Mouse (Mus musculus) gastrocnemius, postnatal 14 days (tissue): ENCODE results near the gene Gm2115. TPM values are rescaled to one million over a fixed set of nuclear protein-coding genes. Genes with fewer than 3 reads are reported as not detected.
A peak's percentile ranks its signal among the peaks of the same experiment; 100 is the strongest.

ENCODE experiments used
- DNase-seq: peaks from one replicate; pipeline ENCODE4 v3.0.0; 2021; ENCODE audit warnings: mixed read lengths
- intact Hi-C: fragments of 180-260 bp; cut with DNase I; formaldehyde crosslinking; loops from one replicate; pipeline ENCODE4 v1.15.1; 2025; ENCODE audit warnings: low total_unique reads
- long read RNA-seq, 2 experiments: library from polyadenylated mRNA; stranded (forward); transcript quantifications; one replicate each; pipeline ENCODE4 v2.0.0; 2021
- total RNA-seq, 2 experiments: library from RNA; stranded (reverse); gene quantifications; 2 replicates each; pipeline ENCODE4 v1.2.3; 2021

Gene Gm2115
- total RNA-seq, result under 1 TPM; 0.31 to 0.45 TPM
- long read RNA-seq, experiment 1, result 0 reads
- long read RNA-seq, experiment 2, result 0 reads

- DNase-seq, result peak; percentile 31
- intact Hi-C loops, result no loop called here
These were observed at the start of gene Gm2115 for GRCm38 (mm10) chr7:84528796-84529533. TSS of gene Gm2115 (plus strand) at chr7:84528954.

- no peak for DNase-seq
- intact Hi-C loops, result no loop called here
These were observed 45.0 kb upstream of the Gm2115 start for GRCm38 (mm10) chr7:84483447-84484407.

DNA sequence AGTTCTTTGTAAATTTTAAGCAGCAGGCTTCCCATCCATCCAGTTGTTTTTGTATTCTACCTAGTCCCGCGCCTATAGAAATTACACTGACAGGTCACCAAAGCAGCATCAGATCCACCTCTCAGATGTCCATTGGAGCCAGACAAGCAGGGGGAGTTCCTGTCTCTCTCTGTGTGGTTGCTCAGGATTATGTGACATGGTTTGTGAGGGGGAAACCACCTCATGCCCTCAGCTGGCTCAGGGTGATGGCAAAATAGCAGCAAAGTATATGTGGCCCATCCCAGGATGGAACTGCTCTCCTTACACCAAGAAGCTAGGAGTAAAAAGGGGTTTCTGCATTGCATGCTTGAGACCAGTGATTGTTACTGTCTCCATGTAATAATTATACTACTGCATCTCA, 42.3 kb upstream of the Gm2115 start:
- intact Hi-C loops, result no loop called here

DNA sequence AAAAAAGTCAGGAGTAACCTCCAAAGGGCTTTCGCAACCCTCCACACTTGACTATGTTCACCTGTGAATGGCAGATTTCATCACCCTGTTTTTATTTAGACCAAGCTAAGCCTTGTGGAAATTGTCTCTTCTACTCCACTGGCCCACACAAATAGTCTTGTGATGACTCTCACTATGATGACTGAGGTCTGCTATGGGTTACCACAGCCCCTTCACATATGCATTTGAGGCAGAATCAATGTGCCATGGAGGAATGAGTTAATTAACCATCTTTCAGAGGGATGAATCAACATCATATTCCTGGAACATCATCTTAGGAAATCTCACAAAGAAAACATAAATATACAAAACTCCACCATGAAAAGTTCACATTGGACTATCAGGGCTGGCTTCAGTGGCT, 25.6 kb upstream of the Gm2115 start:
- intact Hi-C loops, result no loop called here

More for the DNA sequence above, 42.3 kb upstream of the Gm2115 start:
- DNase-seq, result no peak

DNA sequence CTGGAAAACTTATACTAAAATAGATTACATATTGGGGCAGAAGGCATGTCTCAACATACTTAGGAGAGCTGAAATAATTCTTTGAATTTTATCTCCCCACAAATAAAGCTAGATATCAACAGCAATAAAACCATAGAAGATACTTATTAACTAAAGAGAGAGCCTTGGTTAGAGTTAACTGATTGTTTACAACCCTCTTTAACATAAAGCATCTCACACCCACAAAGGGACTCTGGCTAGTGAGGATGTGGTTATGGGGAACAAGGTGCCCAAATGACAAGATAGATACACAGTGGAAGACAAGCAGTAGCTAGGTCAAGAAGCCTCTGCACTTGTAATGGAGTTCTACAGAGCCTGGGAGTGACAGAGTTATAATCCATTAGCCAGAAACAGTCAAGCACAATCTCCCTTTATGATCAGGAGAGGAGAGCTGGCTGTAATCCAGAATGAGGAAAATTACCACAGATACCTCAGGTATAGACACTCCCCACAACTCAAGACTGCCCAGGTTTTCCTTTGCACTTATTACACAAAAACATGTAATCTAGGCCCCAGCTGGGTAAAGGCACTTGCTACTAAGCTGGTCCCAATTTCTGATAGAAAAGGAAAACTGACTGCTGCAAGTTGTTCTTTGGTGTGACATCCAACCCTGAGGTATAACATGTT, 10.1 kb upstream of the Gm2115 start:
- intact Hi-C loops, result no loop called here
- DNase-seq, result no peak

More for the DNA sequence above, 25.6 kb upstream of the Gm2115 start:
- DNase-seq, result no peak

DNA sequence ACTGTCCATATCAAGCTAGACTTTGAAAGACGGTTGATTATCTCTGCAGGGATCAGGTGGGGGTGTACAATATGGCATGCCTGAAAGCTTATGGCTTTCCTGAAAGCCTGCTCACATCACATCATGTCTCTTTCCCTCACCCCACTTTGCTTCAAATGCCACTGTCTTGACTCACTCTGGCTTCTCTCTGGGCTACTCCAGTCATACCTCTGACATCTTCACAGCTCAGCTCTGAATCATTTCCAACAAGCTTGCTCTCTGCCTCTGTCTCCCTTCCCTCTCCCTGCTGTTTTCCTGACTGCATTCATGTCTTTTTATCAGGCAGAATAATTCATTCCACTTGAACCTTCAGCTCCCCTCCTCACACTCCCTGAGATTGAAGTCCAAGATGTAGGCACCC, 7.4 kb upstream of the Gm2115 start:
- no peak for DNase-seq
- intact Hi-C loops, result no loop called here

- intact Hi-C loops, result no loop called here
- DNase-seq, result no peak
These were observed 6.3 kb upstream of the Gm2115 start for GRCm38 (mm10) chr7:84522426-84522825.

- no peak for DNase-seq
- intact Hi-C loops, result no loop called here
These were observed 2.6 kb upstream of the Gm2115 start for GRCm38 (mm10) chr7:84526171-84526570.

DNA sequence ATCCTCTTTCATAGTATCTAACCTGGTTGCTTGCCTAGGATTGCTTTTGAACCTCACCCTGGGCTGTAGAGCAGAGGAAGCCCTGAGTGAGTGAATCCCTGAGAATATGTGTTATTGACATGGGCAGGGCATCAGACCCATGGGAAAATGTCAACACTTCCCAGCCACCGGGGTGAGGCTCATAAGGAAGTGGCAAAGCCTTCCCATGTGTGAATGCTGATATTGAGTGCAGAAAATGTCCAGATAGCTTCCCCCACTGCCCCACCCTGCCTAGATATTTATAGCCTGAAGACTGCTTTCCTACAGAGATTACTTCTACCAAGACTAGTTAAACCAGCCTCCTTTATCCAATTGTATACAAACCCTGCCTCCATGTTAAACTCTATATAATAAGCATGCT, 4.0 kb downstream of the Gm2115 start:
- intact Hi-C loops, result no loop called here
- no peak for DNase-seq

DNA sequence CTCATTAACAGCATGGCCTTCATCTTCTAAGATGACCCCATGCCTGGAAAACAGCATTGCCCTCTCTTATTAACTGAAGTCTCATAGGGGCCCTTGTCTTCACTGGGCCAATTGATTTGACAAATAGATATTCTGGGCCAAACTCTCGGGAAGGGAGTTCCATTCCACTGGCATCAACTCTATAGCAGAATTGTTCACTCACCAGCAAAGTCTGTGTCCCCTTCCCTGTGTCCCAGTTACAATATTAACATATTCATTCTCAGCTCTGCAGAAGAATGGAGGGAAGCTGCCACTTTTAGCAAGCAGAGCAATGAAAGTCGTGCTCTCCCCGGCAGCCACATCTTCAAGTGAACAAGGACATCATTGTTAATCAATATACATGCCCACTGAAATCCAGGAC, 5.9 kb downstream of the Gm2115 start:
- DNase-seq, result no peak
- intact Hi-C loops, result no loop called here

DNA sequence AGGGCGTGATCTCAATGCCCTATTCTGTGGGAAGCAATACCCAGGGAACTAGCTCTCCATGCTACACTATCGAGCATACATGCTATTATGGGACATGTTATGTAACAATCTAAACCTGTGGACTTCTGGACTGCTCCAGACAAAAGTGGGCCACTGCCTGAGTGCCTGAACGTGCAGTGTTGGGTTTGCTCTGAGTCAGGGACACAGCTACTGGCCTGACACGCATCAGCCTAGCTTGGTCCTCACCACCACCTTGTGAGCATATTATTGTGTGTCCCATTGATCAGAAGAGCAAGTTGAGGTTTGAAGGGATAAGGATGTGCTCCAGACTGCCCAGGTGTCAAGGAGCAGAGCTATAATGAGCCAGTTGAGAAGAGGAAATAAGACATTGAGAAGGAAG, 16.2 kb downstream of the Gm2115 start:
- intact Hi-C loops, result no loop called here
- no peak for DNase-seq

- intact Hi-C loops, result no loop called here
- no peak for DNase-seq
These were observed 17.9 kb downstream of the Gm2115 start for GRCm38 (mm10) chr7:84546667-84547066.

DNA sequence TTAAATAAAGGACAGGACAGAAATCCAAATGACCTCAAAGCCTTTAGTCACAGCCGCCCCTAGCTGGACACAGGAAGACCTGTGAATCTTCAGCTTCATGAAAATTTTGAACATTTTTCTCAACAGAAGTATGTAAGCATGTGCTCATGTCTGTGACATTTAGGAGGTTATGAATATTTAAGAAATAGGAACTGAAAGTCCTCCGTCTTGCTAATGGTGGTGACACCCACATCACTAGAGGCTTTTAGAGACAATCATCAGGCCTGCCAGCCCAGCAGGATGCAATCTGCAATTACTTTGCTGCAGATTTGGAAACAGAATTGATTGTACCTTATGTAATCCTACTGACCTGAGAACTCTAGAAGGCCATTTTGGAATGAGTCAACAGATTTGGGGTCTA, 22.7 kb downstream of the Gm2115 start:
- intact Hi-C loops, result no loop called here

DNA sequence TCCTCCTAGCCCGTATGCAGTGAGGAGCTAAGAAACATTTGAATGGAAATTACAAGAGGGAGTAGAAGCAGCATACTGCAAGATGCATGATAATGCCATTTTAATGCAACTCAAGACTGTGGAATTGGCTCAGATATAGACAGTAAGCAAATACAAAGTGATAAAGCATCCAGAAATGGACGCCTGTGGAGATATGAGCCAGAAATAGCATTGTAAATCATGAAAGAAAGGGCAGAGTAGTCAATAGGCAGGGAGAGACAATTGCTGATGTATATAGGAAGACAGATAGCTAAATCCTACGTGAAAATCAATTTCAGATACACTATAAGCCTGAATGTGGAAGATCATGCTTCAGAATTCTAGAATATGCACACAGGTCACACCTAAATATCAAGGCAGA, 26.5 kb downstream of the Gm2115 start:
- intact Hi-C loops, result no loop called here
- no peak for DNase-seq

More for the DNA sequence above, 22.7 kb downstream of the Gm2115 start:
- DNase-seq, result no peak

- intact Hi-C loops, result no loop called here
- DNase-seq, result no peak
These were observed 28.6 kb downstream of the Gm2115 start for GRCm38 (mm10) chr7:84557332-84557731.

DNA sequence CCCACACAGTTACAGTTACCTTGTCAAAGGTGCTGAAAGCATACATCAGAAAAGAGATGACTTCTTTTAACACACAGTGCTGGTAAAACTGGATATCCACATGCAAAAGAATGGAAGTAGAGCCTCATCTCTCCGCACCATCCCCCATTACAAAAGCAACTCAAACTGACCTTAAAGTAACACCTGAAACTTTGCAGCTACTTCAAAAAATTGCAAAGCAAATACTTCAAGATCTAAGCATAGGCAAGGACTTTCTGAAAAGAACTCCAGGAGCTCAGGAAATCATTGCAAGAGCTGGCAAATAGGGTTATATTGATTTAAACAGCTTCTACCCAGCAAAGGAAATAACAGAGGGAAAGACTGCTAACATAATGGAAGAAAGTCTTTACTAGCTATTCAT, 31.7 kb downstream of the Gm2115 start:
- intact Hi-C loops, result no loop called here
- no peak for DNase-seq

DNA sequence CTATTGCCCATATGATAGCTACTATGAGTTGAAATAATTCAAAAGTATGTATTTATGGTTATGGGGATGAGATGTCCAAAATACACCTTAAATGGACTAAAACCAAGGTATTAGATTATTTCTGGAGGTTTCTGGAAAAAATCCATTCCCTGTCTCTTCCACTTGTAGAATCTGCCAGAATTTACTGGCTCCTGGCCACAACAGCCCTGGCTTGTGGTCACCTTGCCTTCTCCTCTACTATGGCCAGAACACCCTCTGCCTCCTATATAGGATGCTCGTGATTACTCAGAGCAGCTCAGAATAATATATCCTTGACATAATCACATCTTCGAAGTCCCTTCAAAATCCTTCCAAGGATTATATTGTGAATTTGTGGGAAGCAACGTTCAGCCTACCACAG, 35.5 kb downstream of the Gm2115 start:
- intact Hi-C loops, result no loop called here
- no peak for DNase-seq

DNA sequence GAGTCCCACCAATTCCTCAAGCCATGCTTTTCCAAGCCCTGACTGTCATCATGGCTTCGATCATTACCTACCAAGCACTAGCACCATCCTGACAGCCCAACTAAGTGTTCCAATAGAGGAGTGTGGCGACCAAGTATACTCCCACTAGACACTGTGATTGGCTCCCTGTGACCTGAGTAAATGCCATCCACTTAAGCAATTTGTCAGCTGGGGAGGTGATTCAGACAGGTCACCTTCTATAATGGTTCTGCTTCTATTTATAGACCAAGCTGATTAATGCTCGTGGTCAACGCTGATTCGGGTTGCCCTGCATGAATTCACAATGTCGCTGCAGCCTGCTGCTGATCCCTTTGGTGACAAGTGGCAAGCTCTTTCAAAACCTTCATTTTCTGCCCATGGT, 37.4 kb downstream of the Gm2115 start:
- intact Hi-C loops, result no loop called here
- DNase-seq, result no peak

- intact Hi-C loops, result no loop called here
- DNase-seq, result no peak
These were observed 48.3 kb downstream of the Gm2115 start for GRCm38 (mm10) chr7:84577034-84577433.

GRCm38 (mm10) chr7:84578841-84579240, 50.1 kb downstream of the Gm2115 start:
- no peak for DNase-seq
- intact Hi-C loops, result no loop called here
